Mouse (Mus musculus) activated CD4-positive, CD25-positive, alpha-beta regulatory T cell, adult 4 months (primary cell): Measurements from ENCODE around the gene Sergef. TPM values are rescaled to one million over a fixed set of nuclear protein-coding genes. Genes with fewer than 3 reads are reported as not detected.

ENCODE experiments used
- ATAC-seq: one replicate; pipeline ENCODE4 v1.8.0; 2017
- polyA plus RNA-seq, 2 experiments: library from polyadenylated mRNA; unstranded; fragments of 100-300 nt; shearing (Covaris generic); gene quantifications; one replicate each; pipeline ENCODE4 v1.2.1; 2017

Gene Sergef
- polyA plus RNA-seq, 2 experiments from 2014 or later, result 17.9 to 18.3 TPM

GRCm38 (mm10) chr7:46615256-46615977 is 24.2 kb downstream of the Sergef start:
- ATAC-seq, result no peak

GRCm38 (mm10) chr7:46614263-46614662 is 25.3 kb downstream of the Sergef start:
- ATAC-seq, result no peak

- no peak for ATAC-seq
These were observed 26.5 kb downstream of the Sergef start for GRCm38 (mm10) chr7:46613091-46613490.

- no peak for ATAC-seq
These were observed 27.1 kb downstream of the Sergef start for GRCm38 (mm10) chr7:46612421-46612937.

- ATAC-seq, result no peak
These were observed 27.6 kb downstream of the Sergef start for GRCm38 (mm10) chr7:46611970-46612369.

GRCm38 (mm10) chr7:46609317-46609716 is 30.3 kb downstream of the Sergef start:
- no peak for ATAC-seq

- no peak for ATAC-seq
These were observed 32.1 kb downstream of the Sergef start for GRCm38 (mm10) chr7:46607428-46608055.

GRCm38 (mm10) chr7:46607031-46607426 is 32.6 kb downstream of the Sergef start:
- peak; percentile 81 for ATAC-seq

GRCm38 (mm10) chr7:46606391-46607030 is 33.1 kb downstream of the Sergef start:
- peak; percentile 52 for ATAC-seq

- no peak for ATAC-seq
These were observed 36.6 kb downstream of the Sergef start for GRCm38 (mm10) chr7:46603051-46603450.

- ATAC-seq, result no peak
These were observed 37.5 kb downstream of the Sergef start for GRCm38 (mm10) chr7:46602079-46602478.

GRCm38 (mm10) chr7:46601097-46601496 is 38.5 kb downstream of the Sergef start:
- no peak for ATAC-seq

- ATAC-seq, result no peak
These were observed 42.6 kb downstream of the Sergef start for GRCm38 (mm10) chr7:46597006-46597405.

- ATAC-seq, result no peak
These were observed 48.1 kb downstream of the Sergef start for GRCm38 (mm10) chr7:46591546-46591945.

- ATAC-seq, result no peak
These were observed 50.4 kb downstream of the Sergef start for GRCm38 (mm10) chr7:46589181-46589580.

GRCm38 (mm10) chr7:46588005-46588404 is 51.6 kb downstream of the Sergef start:
- ATAC-seq, result no peak

GRCm38 (mm10) chr7:46587466-46587865 is 52.1 kb downstream of the Sergef start:
- ATAC-seq, result no peak

GRCm38 (mm10) chr7:46586621-46587216 is 52.9 kb downstream of the Sergef start:
- ATAC-seq, result no peak

GRCm38 (mm10) chr7:46582750-46583149 is 56.9 kb downstream of the Sergef start:
- ATAC-seq, result no peak

GRCm38 (mm10) chr7:46581358-46581930 is 58.2 kb downstream of the Sergef start:
- no peak for ATAC-seq

- ATAC-seq, result no peak
These were observed 61.5 kb downstream of the Sergef start for GRCm38 (mm10) chr7:46578091-46578490.

- no peak for ATAC-seq
These were observed 63.7 kb downstream of the Sergef start for GRCm38 (mm10) chr7:46575897-46576296.
